Mouse (Mus musculus): ENCODE results near the gene Itga2.

GRCm38 (mm10) chr13:114924785-114925184 is 7.1 kb downstream of the Itga2 start:
- TF ChIP-seq CTCF (IDR thresholded peaks at IDR 0.05; ENCODE audit: low read depth, low read length) (no peak), POLR2A (IDR thresholded peaks at IDR 0.05; ENCODE audit: extremely low read depth, insufficient read depth, low read length) (no peak)

Measured in liver, adult 2 months (tissue).